Mouse (Mus musculus): ENCODE results near the gene Olfr91.
A peak's percentile ranks its signal among the peaks of the same experiment; 100 is the strongest.

Gene Olfr91

GRCm38 (mm10) chr17:37047981-37048380 is 50.1 kb downstream of the Olfr91 start:
- Histone ChIP-seq H3K27me3 (ENCODE audit: control insufficient read depth, insufficient read depth, low read length, poor library complexity, severe bottlenecking) (no peaks in the 10 kb centered on the region), H3K36me3 (ENCODE audit: control insufficient read depth, insufficient read depth, low read length, poor library complexity, severe bottlenecking) (no peaks in the 10 kb centered on the region)
- DNase-seq (ENCODE audit: low read depth, low spot score): peak; percentile 49

GRCm38 (mm10) chr17:37047332-37047976 is 50.6 kb downstream of the Olfr91 start:
- DNase-seq (ENCODE audit: low read depth, low spot score): peak; percentile 1
- Histone ChIP-seq H3K36me3 (ENCODE audit: control insufficient read depth, insufficient read depth, low read length, poor library complexity, severe bottlenecking) (no peaks in the 10 kb centered on the region), H3K27me3 (ENCODE audit: control insufficient read depth, insufficient read depth, low read length, poor library complexity, severe bottlenecking) (no peaks in the 10 kb centered on the region)

- H3K36me3 ChIP-seq (ENCODE audit: control insufficient read depth, insufficient read depth, low read length, poor library complexity, severe bottlenecking): no peaks in the 10 kb centered on the region
- DNase-seq (ENCODE audit: low read depth, low spot score): peak; percentile 61
- H3K27me3 ChIP-seq (ENCODE audit: control insufficient read depth, insufficient read depth, low read length, poor library complexity, severe bottlenecking): no peaks in the 10 kb centered on the region
Measured at GRCm38 (mm10) chr17:37046312-37047112, 51.6 kb downstream of the Olfr91 start.

GRCm38 (mm10) chr17:37045611-37046311 is 52.3 kb downstream of the Olfr91 start, which contains the start of gene Gabbr1:
Gene Gabbr1 (plus strand): TSS chr17:37045966.
- H3K36me3 ChIP-seq (ENCODE audit: control insufficient read depth, insufficient read depth, low read length, poor library complexity, severe bottlenecking): no peaks in the 10 kb centered on the region
- DNase-seq (ENCODE audit: low read depth, low spot score): peak; percentile 73
- H3K27me3 ChIP-seq (ENCODE audit: control insufficient read depth, insufficient read depth, low read length, poor library complexity, severe bottlenecking): no peaks in the 10 kb centered on the region

GRCm38 (mm10) chr17:37044651-37045244 is 53.3 kb downstream of the Olfr91 start:
- Histone ChIP-seq H3K36me3 (ENCODE audit: control insufficient read depth, insufficient read depth, low read length, poor library complexity, severe bottlenecking) (no peaks in the 10 kb centered on the region), H3K27me3 (ENCODE audit: control insufficient read depth, insufficient read depth, low read length, poor library complexity, severe bottlenecking) (no peaks in the 10 kb centered on the region)
- DNase-seq (ENCODE audit: low read depth, low spot score): peak; percentile 31

All from splenic B cell, adult 2 months (primary cell).